Mouse (Mus musculus): ENCODE measurements at regions not wholly inside any gene's neighbourhood (a gene's known extent, or its start where the extent isn't known, plus 50 kb on each side); places are given as distances from the start of the nearest gene placed in this dataset.

GRCm38 (mm10) chr3:130901343-130901742 lies 171.1 kb upstream of the Rpl34 start:
- in situ Hi-C loops (cut with MboI; ENCODE audit: low pct_unique_long_range_greater_than_20kb in 1 of 2, low sequenced_read_pairs in 2 of 2, unreplicated experiment in 1 of 2) = no loop called here

- in situ Hi-C loops (cut with MboI; ENCODE audit: low pct_unique_long_range_greater_than_20kb in 1 of 2, low sequenced_read_pairs in 2 of 2, unreplicated experiment in 1 of 2) = no loop called here
These were observed 170.6 kb upstream of the Rpl34 start for GRCm38 (mm10) chr3:130900846-130901245.

GRCm38 (mm10) chr3:130900054-130900840 lies 170.0 kb upstream of the Rpl34 start:
- in situ Hi-C loops (cut with MboI; ENCODE audit: low pct_unique_long_range_greater_than_20kb in 1 of 2, low sequenced_read_pairs in 2 of 2, unreplicated experiment in 1 of 2) = no loop called here

- in situ Hi-C loops (cut with MboI; ENCODE audit: low pct_unique_long_range_greater_than_20kb in 1 of 2, low sequenced_read_pairs in 2 of 2, unreplicated experiment in 1 of 2) = loop anchor here (10.0 to 25.0 kb wide), 2 partner anchors 341 to 343 kb away; no protein-coding TSS in a partner anchor
These were observed 164.1 kb upstream of the Rpl34 start for GRCm38 (mm10) chr3:130894168-130894814.

- in situ Hi-C loops (cut with MboI; ENCODE audit: low pct_unique_long_range_greater_than_20kb in 1 of 2, low sequenced_read_pairs in 2 of 2, unreplicated experiment in 1 of 2) = loop anchor here (10.0 to 25.0 kb wide), 2 partner anchors 343 to 346 kb away; no protein-coding TSS in a partner anchor
These were observed 161.1 kb upstream of the Rpl34 start for GRCm38 (mm10) chr3:130891310-130891709.

GRCm38 (mm10) chr3:130888587-130888986 lies 158.4 kb upstream of the Rpl34 start:
- in situ Hi-C loops (cut with MboI; ENCODE audit: low pct_unique_long_range_greater_than_20kb in 1 of 2, low sequenced_read_pairs in 2 of 2, unreplicated experiment in 1 of 2) = loop anchor here (10.0 to 25.0 kb wide), 2 partner anchors 174 to 349 kb away; no protein-coding TSS in a partner anchor

- in situ Hi-C loops (cut with MboI; ENCODE audit: low pct_unique_long_range_greater_than_20kb in 1 of 2, low sequenced_read_pairs in 2 of 2, unreplicated experiment in 1 of 2) = loop anchor here (10.0 to 25.0 kb wide), 2 partner anchors 173 to 350 kb away; no protein-coding TSS in a partner anchor
These were observed 157.5 kb upstream of the Rpl34 start for GRCm38 (mm10) chr3:130887540-130888312.

GRCm38 (mm10) chr3:130885974-130886373 lies 155.8 kb upstream of the Rpl34 start:
- in situ Hi-C loops (cut with MboI; ENCODE audit: low pct_unique_long_range_greater_than_20kb in 1 of 2, low sequenced_read_pairs in 2 of 2, unreplicated experiment in 1 of 2) = loop anchor here (10.0 to 25.0 kb wide), 2 partner anchors 171 to 351 kb away; no protein-coding TSS in a partner anchor

GRCm38 (mm10) chr3:130884393-130884792 lies 154.2 kb upstream of the Rpl34 start:
- in situ Hi-C loops (cut with MboI; ENCODE audit: low pct_unique_long_range_greater_than_20kb in 1 of 2, low sequenced_read_pairs in 2 of 2, unreplicated experiment in 1 of 2) = loop anchor here (10.0 to 25.0 kb wide), 2 partner anchors 170 to 353 kb away; no protein-coding TSS in a partner anchor

- in situ Hi-C loops (cut with MboI; ENCODE audit: low pct_unique_long_range_greater_than_20kb in 1 of 2, low sequenced_read_pairs in 2 of 2, unreplicated experiment in 1 of 2) = loop anchor here (10.0 to 25.0 kb wide), 2 partner anchors 169 to 353 kb away; no protein-coding TSS in a partner anchor
These were observed 153.7 kb upstream of the Rpl34 start for GRCm38 (mm10) chr3:130883928-130884327.

- in situ Hi-C loops (cut with MboI; ENCODE audit: low pct_unique_long_range_greater_than_20kb in 1 of 2, low sequenced_read_pairs in 2 of 2, unreplicated experiment in 1 of 2) = loop anchor here (10.0 to 25.0 kb wide), 2 partner anchors 169 to 354 kb away; no protein-coding TSS in a partner anchor
These were observed 153.1 kb upstream of the Rpl34 start for GRCm38 (mm10) chr3:130883319-130883718.

- in situ Hi-C loops (cut with MboI; ENCODE audit: low pct_unique_long_range_greater_than_20kb in 1 of 2, low sequenced_read_pairs in 2 of 2, unreplicated experiment in 1 of 2) = loop anchor here (10.0 to 25.0 kb wide), 2 partner anchors 166 to 357 kb away; no protein-coding TSS in a partner anchor
These were observed 150.3 kb upstream of the Rpl34 start for GRCm38 (mm10) chr3:130880482-130880881.

GRCm38 (mm10) chr3:130879463-130879862 lies 149.3 kb upstream of the Rpl34 start:
- in situ Hi-C loops (cut with MboI; ENCODE audit: low pct_unique_long_range_greater_than_20kb in 1 of 2, low sequenced_read_pairs in 2 of 2, unreplicated experiment in 1 of 2) = loop anchor here in 1 of 2 experiments (25.0 kb wide), 1 partner anchor 358 kb away; no protein-coding TSS in a partner anchor

GRCm38 (mm10) chr3:130878834-130879233 lies 148.6 kb upstream of the Rpl34 start:
- in situ Hi-C loops (cut with MboI; ENCODE audit: low pct_unique_long_range_greater_than_20kb in 1 of 2, low sequenced_read_pairs in 2 of 2, unreplicated experiment in 1 of 2) = loop anchor here in 1 of 2 experiments (25.0 kb wide), 1 partner anchor 358 kb away; no protein-coding TSS in a partner anchor

- in situ Hi-C loops (cut with MboI; ENCODE audit: low pct_unique_long_range_greater_than_20kb in 1 of 2, low sequenced_read_pairs in 2 of 2, unreplicated experiment in 1 of 2) = loop anchor here in 1 of 2 experiments (25.0 kb wide), 1 partner anchor 359 kb away; no protein-coding TSS in a partner anchor
These were observed 147.8 kb upstream of the Rpl34 start for GRCm38 (mm10) chr3:130877981-130878380.

GRCm38 (mm10) chr3:130873745-130874144 lies 143.5 kb upstream of the Rpl34 start:
- in situ Hi-C loops (cut with MboI; ENCODE audit: low pct_unique_long_range_greater_than_20kb in 1 of 2, low sequenced_read_pairs in 2 of 2, unreplicated experiment in 1 of 2) = no loop called here

GRCm38 (mm10) chr3:130866952-130867632 lies 136.9 kb upstream of the Rpl34 start:
- in situ Hi-C loops (cut with MboI; ENCODE audit: low pct_unique_long_range_greater_than_20kb in 1 of 2, low sequenced_read_pairs in 2 of 2, unreplicated experiment in 1 of 2) = no loop called here

- in situ Hi-C loops (cut with MboI; ENCODE audit: low pct_unique_long_range_greater_than_20kb in 1 of 2, low sequenced_read_pairs in 2 of 2, unreplicated experiment in 1 of 2) = no loop called here
These were observed 134.6 kb upstream of the Rpl34 start for GRCm38 (mm10) chr3:130864783-130865182.

All from mouse embryonic stem cell (cell line).